Mouse (Mus musculus) cerebellum, adult 2 months (tissue): ENCODE results near the gene Cnksr1.

Experiments used
- CTCF ChIP-seq: fragments of 200-500 bp; IDR thresholded peaks from 2 replicates; pipeline ENCODE4 v1.5.1; 2011; ENCODE audit warnings: low read depth, mild to moderate bottlenecking, control low read depth, low read length, moderate library complexity, borderline replicate concordance; ENCODE audit not compliant: insufficient read depth
- POLR2A ChIP-seq: fragments of 200-500 bp; IDR thresholded peaks from 2 replicates; pipeline ENCODE4 v1.6.1; 2011; ENCODE audit warnings: low read length, control low read depth, borderline replicate concordance; ENCODE audit not compliant: insufficient read depth

- no peak for TF ChIP-seq CTCF
- no peak for TF ChIP-seq POLR2A
Measured at GRCm38 (mm10) chr4:134246719-134247258, 8.6 kb upstream of the Cnksr1 start, which contains the start of gene Gm30191.
